Mouse (Mus musculus) fibroblast of lung, adult 2 months (primary cell): Measurements from ENCODE around the gene Cttnbp2.

Source experiments
- DNase-seq: peaks from one replicate; pipeline ENCODE4 v3.0.0-alpha.2; 2011; ENCODE audit warnings: low read depth

Cttnbp2 gene

DNA sequence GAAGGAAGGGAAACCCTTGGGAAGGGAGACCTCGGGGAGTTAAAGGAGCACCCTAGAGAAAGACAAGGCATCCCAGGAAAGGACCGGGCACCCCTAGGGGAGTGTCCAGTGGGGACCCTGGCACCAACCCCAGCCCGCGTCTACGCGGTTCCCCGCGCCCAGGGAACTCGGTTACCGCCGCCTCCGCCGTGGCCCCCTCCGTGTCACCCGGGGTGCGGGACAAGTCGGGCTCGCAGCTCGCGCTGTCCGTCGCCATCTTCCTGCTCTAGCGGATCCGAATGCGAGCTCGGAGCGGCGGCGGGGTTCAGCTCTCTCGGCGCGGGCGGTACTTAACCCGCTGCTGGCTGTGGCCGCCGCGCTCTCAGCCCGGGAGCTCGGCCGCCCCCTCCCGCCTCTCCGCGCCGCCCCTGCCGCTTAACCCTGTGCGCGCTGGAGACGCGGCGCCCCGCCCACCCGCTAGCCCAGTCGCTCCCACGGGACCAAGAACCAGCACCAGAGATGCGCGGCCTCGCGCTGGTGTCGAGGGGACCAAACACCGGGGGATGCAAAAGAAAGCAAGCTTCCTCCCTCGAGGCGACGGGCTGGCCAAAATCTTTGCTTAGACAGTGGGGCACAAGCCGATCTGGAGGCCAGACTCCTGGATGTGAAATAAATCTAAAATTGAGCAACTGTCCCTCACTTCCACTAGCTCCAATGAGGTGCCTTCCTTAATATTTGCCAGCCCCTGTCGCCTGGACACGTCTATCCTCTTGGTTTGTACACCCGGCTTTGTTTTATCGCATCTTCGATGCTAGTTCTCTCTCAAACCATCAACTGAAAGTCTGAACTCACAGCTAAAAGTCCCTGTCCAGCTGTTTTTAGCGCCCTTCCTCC lies at the start of gene Cttnbp2:
Gene Cttnbp2 (minus strand): TSS at position 364 of the 873 bp plus-strand sequence.
- DNase-seq: no peak

DNA sequence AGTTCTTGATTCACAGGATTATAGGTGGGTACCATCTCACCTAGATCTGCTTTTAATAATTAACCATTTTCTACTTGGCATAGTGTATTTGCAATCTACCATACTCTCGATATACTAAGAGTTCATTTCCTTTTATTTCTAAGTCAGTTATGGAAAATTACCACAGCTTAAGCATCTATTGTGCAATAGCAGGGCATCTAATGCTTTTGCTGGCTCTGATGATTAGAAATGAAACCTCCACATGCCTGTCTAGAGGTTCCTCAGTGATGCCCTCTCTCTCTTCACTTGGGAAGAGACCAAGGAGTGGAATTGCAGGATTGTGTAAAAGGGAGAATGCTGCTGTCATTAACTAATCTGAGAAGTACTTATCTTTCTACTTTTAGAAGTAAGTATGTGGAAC lies 44.4 kb upstream of the Cttnbp2 start:
- no peak for DNase-seq

DNA sequence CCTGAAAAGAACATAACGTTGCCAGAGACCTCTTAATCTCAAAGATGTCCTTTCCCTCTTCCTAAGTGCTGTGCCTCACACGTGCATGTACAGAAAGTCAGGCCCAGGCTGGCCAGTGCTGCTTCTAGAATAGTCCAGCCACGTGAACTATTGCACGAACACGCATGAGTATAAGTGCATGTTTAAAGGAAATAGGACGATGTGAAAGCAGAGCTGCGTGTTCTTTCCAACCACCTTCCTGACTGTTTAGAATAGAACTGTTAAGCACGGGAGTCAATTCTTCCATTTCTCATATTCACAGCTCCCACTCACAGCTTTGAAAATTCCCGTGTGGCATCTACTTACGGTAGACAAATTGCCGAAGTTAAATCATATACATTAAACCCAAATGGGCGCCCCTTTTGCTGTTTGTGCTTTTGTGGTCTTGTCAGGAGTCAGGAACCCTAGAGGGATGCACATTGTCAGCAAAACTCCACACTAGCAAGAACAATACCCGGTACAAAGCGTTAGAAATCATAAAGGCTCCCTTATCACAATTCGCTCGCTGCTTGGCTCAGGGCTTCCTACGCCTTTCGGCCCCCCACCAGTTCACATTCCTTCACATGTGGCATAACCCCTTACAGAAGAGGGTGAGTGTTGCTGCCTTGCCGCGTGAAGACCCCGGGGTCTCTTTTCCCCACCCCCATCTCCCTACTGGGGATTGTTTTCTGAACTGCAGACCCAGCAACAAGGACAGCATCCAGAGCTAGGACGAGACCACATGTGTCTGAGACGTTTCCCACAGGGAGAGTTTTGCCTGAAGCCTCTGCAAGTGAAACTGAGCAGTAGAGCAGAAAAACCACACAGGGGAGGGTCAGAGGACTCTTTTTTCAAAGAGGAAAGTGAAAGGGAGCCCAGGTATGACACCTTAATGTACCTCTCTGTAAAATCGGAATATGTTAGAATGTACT lies 33.1 kb upstream of the Cttnbp2 start:
- DNase-seq: no peak

DNA sequence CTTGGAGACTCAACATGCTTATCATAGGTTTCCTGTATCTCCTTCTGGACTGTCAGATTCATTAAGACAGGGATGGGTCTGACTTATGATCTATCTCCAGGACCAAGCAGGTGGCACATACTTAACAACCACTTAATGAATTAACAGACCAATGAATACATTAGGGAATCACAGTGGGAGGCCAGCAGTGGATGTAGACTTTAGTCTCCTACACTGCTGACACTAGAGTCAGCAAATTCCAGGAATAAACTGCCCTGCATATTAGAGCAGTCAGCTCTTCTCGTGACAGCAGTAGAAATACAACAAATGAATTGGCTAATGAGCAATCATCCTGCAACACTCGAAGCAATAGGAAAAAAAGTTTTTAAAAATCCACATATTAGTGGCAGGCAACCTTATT lies 29.2 kb upstream of the Cttnbp2 start:
- DNase-seq: no peak

DNA sequence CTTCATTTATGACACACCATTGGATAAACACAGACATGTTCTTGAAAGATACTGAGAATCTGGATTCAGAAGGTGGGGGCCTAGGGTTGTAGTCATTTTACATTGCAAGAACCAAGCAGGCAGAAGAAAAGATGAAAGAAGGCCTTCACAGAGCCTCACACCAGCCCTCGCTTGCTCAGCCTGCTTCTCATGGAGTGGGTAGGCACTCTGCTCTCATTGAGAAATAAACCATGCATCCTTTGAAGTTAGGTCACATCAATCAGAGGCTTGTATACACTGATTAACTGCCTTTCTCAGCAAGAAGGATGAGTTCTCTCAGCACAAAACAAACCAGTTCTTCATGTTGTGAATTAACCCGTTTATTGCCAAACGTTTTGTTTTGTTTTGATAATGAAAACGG lies 25.8 kb upstream of the Cttnbp2 start:
- DNase-seq: no peak

DNA sequence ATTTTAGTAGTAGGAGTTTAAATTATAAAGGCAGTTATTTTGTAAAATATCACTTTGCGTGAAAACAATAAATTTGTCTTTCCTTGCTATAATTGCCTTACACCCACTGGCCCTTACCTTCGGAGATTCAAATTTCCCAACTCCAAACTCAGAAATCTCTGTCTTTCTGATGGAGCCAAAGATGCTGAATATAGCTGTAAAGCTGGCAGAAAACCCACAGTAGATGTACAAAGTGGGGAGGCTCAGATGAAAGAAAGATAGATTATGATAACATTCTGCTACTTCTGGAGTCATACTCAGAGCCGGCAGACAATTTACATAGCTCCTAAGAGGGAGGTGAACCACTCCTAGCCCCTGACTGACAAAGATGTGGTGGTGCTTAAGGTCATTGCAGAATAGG lies 15.8 kb upstream of the Cttnbp2 start:
- DNase-seq: no peak

DNA sequence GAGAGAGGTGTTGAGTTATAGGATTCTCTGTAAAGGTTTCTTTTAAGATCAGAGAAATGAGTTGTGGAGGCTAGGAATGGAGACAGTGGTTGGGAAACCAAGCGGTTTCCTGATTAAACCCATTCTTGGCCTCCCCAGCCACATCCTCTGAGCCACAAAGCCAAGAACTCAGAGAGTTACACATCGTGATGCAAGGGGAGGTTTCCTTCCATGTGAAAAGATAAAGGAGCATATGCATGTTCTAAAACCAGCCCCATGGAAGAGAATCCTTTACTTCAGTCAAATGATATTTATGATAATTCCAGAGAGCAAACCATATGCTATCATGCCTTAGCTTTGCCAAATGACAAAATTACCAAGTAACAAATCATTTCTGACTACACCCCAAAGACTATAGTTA lies 3.0 kb upstream of the Cttnbp2 start:
- no peak for DNase-seq

DNA sequence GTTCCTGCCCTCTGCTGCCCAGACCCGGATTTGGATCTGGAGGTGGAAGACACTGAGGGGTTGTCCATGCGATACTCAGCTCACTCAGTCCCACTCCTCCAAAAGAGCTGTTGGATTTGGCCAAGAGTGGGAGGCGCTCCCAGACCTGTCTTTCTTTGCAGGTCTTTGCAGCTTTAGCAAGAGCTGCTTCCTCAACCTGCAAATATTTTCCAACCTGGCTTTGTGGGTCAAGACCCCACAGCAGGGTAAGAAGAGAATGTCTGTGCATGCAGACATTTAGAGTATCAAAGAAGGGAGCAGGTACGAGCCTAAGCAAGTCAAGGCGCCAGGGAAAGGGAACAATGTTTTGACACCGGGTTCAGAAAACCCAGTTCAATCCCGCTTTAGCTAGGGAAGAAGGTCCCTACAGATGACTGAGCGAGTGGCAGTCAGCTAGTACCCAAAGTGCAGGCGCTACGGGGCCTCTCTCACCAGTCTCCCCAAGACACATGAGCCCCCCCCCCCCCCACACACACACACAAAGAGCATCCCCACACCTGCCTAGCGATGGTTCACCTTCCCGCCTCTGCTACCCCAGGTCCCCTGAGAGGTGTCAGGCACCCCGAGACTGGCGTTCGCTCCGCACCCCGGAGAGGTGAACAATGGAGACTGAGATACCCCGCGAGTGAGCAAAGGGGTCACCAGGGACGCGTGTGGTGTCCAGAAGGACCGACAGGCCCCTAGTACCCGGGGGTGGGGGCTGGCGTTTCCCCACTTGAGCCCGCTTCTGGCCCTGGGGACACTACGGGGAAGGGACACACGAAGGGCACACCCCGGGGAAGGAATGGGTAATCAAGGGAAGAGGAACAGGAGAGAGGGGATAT lies 801 bp downstream of the Cttnbp2 start:
- no peak for DNase-seq

DNA sequence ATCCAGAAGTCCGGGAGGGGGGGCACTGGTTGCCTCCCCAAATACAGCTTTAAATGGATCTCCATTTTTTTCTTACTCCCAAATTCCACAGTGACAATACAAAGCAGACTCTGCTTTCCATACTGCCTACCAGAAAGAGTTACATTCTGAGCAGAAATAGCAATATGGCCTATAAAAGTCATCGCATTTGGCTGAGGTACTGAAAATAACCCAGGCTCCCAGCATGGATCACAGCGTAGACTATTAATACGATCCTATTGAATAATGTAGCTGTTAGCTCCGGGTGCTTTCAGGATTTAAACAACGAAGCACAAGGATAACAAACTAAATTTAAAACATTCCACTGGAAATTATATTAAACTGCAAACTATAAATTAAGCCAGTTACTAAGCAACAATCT lies 2.8 kb downstream of the Cttnbp2 start:
- DNase-seq: no peak

DNA sequence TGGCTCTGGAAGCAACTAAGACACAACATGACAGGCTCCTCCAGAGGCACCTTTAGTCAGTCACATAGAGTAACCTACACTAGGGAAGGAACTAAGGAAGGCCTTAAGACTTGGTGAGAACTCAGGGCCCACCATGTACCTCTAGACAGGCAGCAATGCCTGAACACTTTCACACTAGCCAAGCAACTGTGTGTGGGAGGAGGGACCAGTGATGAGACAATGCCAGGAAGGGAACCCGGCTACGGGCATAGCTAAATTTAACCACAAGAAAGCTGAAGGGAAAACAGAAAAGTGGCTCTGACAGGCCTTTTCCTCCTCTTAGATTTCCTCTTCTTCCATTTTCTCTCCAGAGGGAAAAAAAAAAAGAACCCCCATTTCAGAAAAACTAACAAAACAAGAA lies 6.6 kb downstream of the Cttnbp2 start:
- no peak for DNase-seq

DNA sequence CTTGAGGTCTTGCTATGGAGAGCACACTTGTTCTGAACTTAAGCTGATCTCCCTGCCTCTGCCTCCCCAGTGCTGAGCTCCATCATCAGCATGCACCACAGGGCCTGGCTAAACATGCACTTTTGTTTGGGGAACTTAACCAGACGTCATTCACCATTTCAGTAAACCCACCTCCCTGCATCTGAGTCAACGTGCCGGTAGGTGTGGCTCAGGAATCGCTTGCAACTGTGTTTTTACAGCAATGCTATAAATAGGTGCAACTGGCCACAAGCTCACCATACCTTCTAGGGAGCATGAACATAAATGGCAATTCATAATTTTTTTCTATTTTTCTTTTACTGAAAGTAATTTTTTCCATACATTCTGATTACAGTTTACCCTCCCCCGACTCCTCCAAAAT lies 14.8 kb downstream of the Cttnbp2 start:
- DNase-seq: no peak

DNA sequence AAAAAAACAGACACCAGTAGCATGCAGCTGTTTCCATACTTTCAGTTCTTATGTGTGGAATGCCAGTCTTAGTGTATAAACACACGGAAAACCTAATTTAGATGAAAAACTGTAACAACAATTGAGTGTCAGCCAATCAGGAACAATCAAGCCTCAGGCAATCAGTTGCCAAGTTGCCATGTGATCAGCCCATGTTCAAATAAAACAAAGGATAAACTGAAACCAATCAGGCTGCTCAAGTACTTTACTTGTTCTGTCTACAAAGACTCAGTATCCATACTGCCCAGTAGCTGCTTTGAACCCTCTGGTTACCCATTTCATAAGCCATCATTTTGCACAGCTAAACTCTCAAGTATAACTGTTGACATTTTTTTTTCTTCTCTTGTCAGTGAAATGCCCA lies 21.7 kb downstream of the Cttnbp2 start:
- DNase-seq: no peak

DNA sequence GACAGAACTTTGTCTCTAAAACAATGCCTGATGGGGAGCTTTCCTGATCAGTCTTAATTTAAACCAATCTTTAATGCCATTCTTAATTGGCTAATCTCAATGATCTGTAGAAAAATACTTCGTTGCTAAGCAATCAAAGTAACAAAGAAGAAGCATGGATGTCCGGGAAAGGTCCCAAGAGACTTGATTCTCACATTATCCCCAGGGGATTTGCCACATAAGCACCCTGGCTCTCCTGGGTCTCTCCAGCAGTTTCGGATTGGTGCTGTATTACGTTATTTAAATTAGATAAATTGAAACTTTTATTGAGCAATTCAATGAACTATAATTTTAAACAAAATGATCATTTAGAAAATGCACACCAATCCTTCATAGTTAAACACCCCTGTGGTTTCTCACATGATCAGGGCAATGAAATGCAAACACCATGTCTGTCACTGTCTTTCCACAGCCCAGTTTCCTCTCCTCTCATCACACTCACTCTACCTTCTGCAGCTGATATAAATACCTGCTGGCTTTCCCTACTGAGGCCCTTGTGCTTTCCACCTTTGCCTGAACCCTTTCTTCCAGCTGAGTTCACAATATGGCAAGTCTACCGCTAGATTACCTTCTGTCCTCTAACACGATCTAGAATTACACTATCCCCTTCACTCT lies 22.3 kb downstream of the Cttnbp2 start:
- no peak for DNase-seq

DNA sequence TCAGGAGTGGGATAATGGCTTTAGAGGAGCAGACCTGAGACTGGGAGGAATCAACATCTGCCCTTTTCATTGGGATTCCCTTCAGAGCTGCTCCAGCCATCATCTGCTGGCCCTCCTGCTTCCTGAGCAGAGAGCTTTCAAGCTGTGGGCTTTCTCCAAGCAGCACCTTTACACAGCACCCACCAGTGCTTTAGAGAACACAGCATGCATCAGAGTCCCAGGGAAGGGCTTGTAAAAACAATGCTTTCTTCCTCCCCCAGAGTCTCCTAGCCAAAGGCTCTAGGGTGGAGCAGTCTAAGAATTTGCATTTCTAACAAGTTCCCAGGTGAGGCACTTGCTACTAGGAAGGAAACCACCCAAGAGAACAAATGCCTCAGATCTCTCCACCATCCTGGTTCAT lies 29.6 kb downstream of the Cttnbp2 start:
- no peak for DNase-seq

DNA sequence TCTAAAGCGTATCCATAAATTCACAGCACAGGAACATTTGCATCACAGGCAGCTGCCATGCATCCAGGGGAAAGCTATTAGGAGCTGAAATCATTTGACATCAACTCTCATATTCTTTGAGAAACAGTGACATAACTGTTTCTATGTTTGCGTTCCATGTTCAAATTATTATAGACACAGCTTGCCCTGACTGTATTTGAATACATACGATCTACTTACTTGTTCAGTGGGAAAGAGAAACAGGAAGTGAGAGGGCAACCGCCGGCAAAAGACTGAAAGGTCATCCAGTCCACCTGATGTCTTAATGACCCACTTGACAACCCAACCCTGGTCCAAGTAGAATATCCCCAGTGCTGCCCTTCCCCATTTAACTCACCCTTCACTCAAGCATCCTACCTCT lies 30.6 kb downstream of the Cttnbp2 start:
- no peak for DNase-seq

DNA sequence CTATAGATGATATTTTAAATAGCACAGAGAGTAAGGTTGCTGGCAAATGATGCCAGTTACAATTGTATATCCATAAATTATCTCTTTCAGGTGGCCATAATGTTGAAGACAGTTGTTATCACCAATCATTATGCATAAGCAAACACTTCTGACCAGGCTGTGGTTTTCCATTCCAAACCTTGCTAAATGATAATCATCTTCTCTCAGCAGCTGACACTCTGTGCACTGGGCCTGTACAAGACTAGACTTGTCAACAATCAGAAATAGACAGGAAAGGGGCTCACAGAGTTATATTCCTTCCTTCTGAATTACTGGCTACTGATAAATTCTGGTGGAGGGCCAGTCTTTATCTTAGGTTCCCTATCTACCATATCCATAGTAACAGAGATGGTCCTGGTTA lies 32.1 kb downstream of the Cttnbp2 start:
- no peak for DNase-seq

DNA sequence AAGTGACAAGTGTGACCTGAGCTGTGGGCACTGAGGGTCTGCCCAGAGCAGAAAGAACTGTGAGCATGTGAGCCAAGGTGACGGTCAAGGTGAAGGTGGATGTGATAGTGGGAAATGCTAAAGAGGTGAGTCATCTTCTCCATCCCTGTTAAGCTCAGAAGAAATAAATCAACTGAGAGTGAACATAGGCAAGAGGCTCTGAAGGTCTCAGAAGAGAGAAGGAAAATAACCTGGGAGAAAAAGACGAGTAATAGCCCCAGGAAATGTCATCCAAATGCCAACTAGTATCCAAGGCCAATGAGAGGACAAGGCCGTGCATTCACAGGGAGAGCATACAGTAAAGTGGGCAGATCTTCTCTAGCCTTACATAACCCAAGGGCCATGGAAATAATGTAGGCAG lies 32.9 kb downstream of the Cttnbp2 start:
- no peak for DNase-seq

DNA sequence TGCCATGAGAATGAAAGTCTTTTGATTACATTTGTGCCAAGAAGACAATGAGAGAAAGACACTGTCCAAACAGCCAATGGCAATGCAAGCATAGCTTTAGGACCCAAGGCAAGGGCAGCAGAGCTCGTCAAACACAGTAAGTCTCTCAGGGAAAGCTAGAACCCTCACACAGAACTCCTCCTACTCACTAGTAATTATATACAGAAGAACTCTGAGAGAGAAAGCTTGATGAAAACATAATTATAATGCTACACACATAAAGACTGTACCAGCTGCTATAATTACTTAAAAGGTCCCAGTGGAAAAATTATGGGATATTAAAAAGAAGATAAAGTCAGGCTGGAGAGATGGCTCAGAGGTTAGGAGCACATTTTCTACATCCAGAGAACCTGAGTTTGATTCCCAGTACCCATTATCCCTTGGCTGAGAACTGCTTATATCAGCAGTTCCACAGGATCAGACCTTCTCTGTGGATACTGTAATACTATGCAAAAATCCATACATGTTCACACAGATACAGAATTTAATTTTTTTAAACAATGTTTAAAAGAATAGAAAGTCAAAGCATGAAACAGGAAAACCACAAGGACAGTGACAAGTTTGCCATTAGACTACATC lies 37.2 kb downstream of the Cttnbp2 start:
- DNase-seq: no peak

DNA sequence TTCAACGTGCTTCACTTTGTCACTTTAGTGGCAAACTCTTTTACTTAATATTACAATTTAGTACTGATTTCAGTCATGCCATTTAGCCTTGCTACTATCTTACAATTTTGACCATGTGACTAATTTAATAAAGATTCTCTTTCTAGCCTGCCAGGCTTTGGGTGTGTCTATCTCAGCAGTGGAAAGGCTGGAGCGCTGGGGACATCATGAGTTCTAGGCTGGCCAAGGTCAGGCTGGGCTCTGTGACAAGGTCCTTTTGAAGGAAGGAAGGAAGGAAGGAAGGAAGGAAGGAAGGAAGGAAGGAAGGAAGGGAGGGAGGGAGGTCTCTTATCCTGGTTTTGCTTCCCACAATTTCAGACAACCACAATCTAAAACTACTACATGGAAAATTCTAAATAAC lies 39.7 kb downstream of the Cttnbp2 start:
- no peak for DNase-seq

DNA sequence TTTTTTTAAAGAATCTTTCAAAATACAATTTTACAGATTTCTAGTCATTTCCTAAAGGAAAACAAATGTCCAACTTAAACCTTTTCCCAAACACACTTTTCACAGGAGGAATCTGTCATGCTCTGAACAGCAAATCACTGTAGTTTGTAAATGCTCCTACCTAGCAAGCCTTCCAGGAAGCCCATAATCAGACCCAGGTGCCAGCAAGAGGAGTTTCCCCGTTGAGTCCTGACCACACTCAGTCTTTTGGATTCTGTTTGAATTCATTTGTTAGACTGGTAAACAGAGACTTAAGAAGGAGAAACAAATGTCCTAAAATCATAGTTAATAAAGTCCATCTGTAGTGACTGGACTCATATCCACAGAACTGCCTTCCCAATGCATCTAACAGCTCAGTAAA lies 40.1 kb downstream of the Cttnbp2 start:
- no peak for DNase-seq

DNA sequence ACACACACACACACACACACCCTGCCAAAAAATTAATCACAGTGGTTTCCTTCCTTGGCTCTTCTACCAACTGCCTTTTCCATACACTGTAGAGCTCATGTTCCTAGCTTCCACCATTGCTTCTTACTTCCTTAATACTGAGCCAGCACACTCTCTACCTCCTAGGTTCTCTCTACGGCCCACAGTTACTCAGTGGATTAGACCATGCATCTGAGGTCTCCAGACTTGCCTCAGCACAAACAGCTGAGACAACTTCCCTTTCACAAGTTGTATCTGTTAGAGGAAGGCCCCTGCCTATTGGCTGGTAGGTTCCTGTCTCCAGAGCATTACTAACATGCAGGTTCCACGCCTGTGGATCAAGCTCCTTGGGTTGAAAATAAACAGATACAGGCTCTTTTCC lies 45.4 kb downstream of the Cttnbp2 start:
- DNase-seq: no peak
